Mouse (Mus musculus) limb, embryonic 14.5 days (tissue): ENCODE results near the gene Cep350. TPM values are rescaled to one million over a fixed set of nuclear protein-coding genes. Genes with fewer than 3 reads are reported as not detected.

Experiments used
- ATAC-seq: fragments of 200-750 bp; cut with Nextera tagmentation; 2 replicates; pipeline ENCODE4 v1.8.0; 2017; ENCODE audit warnings: low read depth, moderate number of reproducible peaks, moderate TSS enrichment; ENCODE audit not compliant: low FRiP score
- DNase-seq: peaks from one replicate; pipeline ENCODE4 v3.0.0-alpha.2; 2015; ENCODE audit warnings: low spot score
- H3K27ac ChIP-seq: fragments of 300-500 bp; sonication (generic); replicated peaks from 2 replicates; pipeline ENCODE4 v1.5.1; 2014; ENCODE audit warnings: low read depth, mild to moderate bottlenecking, low read length, moderate library complexity, mixed read lengths
- H3K27me3 ChIP-seq: fragments of 300-500 bp; sonication (generic); 2 replicates; pipeline ENCODE4 v1.6.1; 2014; ENCODE audit warnings: low read length, mixed read lengths; ENCODE audit not compliant: control insufficient read depth, insufficient read depth
- H3K36me3 ChIP-seq: fragments of 300-500 bp; sonication (generic); 2 replicates; pipeline ENCODE4 v1.6.1; 2014; ENCODE audit warnings: mild to moderate bottlenecking, low read length, moderate library complexity, mixed read lengths; ENCODE audit not compliant: control insufficient read depth, insufficient read depth
- H3K4me1 ChIP-seq: fragments of 300-500 bp; sonication (generic); 2 replicates; pipeline ENCODE4 v1.6.1; 2014; ENCODE audit warnings: antibody characterized with exemption, low read length, mixed read lengths; ENCODE audit not compliant: control insufficient read depth, insufficient read depth
- H3K4me2 ChIP-seq: fragments of 300-500 bp; sonication (generic); replicated peaks from 2 replicates; pipeline ENCODE4 v1.6.1; 2014; ENCODE audit warnings: low read depth, mild to moderate bottlenecking, low read length, moderate library complexity; ENCODE audit not compliant: severe bottlenecking
- H3K4me3 ChIP-seq: fragments of 300-500 bp; sonication (generic); replicated peaks from 2 replicates; pipeline ENCODE4 v1.5.1; 2014; ENCODE audit warnings: low read length
- H3K9ac ChIP-seq: fragments of 300-500 bp; sonication (generic); 2 replicates; pipeline ENCODE4 v1.6.1; 2014; ENCODE audit warnings: mild to moderate bottlenecking, low read depth, low read length, moderate library complexity; ENCODE audit not compliant: severe bottlenecking
- H3K9me3 ChIP-seq: fragments of 300-500 bp; sonication (generic); 2 replicates; pipeline ENCODE4 v1.6.1; 2016; ENCODE audit warnings: low read length; ENCODE audit not compliant: control insufficient read depth
- POLR2A ChIP-seq: fragments of 200-500 bp; IDR thresholded peaks from 2 replicates; pipeline ENCODE4 v1.8.0; 2012; ENCODE audit warnings: inconsistent platforms, mild to moderate bottlenecking, moderate library complexity, borderline replicate concordance; ENCODE audit not compliant: insufficient read depth, insufficient read length; ENCODE audit errors: extremely low read depth
- WGBS: fragments of 180-500 bp; shearing (Covaris S2); extraction: QIAGEN DNeasy Blood & Tissue Kit; methylation state at CpG from one replicate; pipeline ENCODE4 v1.1.7; 2014; 5-methylcytosine and 5-hydroxymethylcytosine counted together
- polyA plus RNA-seq, 2 experiments: library from polyadenylated mRNA; depleted of rRNA in 1 of 2; stranded (reverse) in 1 of 2; unstranded in 1 of 2; fragments of >200 nt; fragmentation: Nextera tagmentation in 1 of 2; extraction: Ambion mirVana in 1 of 2; gene quantifications; 2 replicates each; pipeline versions ENCODE4 v1.2.1 to v1.2.3; 2012 to 2014

The Cep350 gene
- polyA plus RNA-seq, 2 experiments = 10.9 to 13.4 TPM

- no peak for ATAC-seq
- Histone ChIP-seq H3K9me3 (no peaks in the 10 kb centered on the region), H3K27ac (no peak overlapping the region), H3K36me3 (peaks cover 43% of the 10 kb centered on the region), H3K4me1 (no peaks in the 10 kb centered on the region), H3K27me3 (no peaks in the 10 kb centered on the region), H3K4me2 (no peak overlapping the region), H3K4me3 (no peak overlapping the region), H3K9ac (no peak overlapping the region)
- 53% methylated on average over 5 of the region's 5 CpGs for WGBS
- no peak for TF ChIP-seq POLR2A
- no peak for DNase-seq
These were observed 128.8 kb downstream of the Cep350 start for GRCm38 (mm10) chr1:155844235-155844634.

DNA sequence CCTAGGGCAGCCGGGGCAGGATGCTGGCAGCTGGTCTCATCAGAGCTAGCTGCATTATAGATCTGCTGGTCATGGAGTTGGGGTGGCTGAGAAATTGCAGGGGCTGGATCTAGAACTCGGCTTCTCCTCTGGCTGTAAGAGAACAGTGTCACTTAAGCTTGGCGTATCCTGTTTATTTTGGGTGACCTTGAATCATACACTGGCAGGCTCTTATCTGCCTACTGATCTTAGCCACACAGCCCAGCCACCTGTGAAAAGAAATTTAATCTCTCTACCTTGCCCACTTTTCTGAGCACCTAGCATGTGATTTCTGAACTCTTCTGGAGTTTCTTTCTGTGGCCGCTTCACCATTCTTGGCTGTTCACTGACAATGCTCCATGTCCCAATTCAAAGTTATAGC, 129.5 kb downstream of the Cep350 start:
- DNase-seq (no peak), ATAC-seq (no peak)
- H3K36me3 ChIP-seq = peaks cover 38% of the 10 kb centered on the region
- no peak overlapping the region for H3K9ac ChIP-seq
- no peak overlapping the region for H3K4me2 ChIP-seq
- H3K27me3 ChIP-seq = no peaks in the 10 kb centered on the region
- 93% methylated on average over 4 of the region's 4 CpGs for WGBS
- no peaks in the 10 kb centered on the region for H3K4me1 ChIP-seq
- no peak for TF ChIP-seq POLR2A
- no peak overlapping the region for H3K27ac ChIP-seq
- H3K9me3 ChIP-seq = no peaks in the 10 kb centered on the region
- no peak overlapping the region for H3K4me3 ChIP-seq

GRCm38 (mm10) chr1:155835667-155836066, 137.4 kb downstream of the Cep350 start:
- 66% methylated on average over 2 of the region's 2 CpGs for WGBS

GRCm38 (mm10) chr1:155833610-155834009, 139.4 kb downstream of the Cep350 start:
- H3K4me2 ChIP-seq = no peak overlapping the region
- WGBS = 85% methylated on average over 9 of the region's 9 CpGs
- no peaks in the 10 kb centered on the region for H3K9me3 ChIP-seq
- H3K4me1 ChIP-seq = no peaks in the 10 kb centered on the region
- no peaks in the 10 kb centered on the region for H3K27me3 ChIP-seq
- no peak overlapping the region for H3K4me3 ChIP-seq
- DNase-seq = no peak
- ATAC-seq = no peak
- H3K27ac ChIP-seq = no peak overlapping the region
- no peak for TF ChIP-seq POLR2A
- no peaks in the 10 kb centered on the region for H3K36me3 ChIP-seq
- H3K9ac ChIP-seq = no peak overlapping the region

More at GRCm38 (mm10) chr1:155835667-155836066, 137.4 kb downstream of the Cep350 start:
- Histone ChIP-seq H3K27me3 (no peaks in the 10 kb centered on the region), H3K36me3 (no peaks in the 10 kb centered on the region), H3K9ac (no peak overlapping the region), H3K4me2 (no peak overlapping the region), H3K4me3 (no peak overlapping the region), H3K4me1 (no peaks in the 10 kb centered on the region), H3K27ac (no peak overlapping the region), H3K9me3 (no peaks in the 10 kb centered on the region)
- ATAC-seq = no peak
- no peak for TF ChIP-seq POLR2A
- no peak for DNase-seq

DNA sequence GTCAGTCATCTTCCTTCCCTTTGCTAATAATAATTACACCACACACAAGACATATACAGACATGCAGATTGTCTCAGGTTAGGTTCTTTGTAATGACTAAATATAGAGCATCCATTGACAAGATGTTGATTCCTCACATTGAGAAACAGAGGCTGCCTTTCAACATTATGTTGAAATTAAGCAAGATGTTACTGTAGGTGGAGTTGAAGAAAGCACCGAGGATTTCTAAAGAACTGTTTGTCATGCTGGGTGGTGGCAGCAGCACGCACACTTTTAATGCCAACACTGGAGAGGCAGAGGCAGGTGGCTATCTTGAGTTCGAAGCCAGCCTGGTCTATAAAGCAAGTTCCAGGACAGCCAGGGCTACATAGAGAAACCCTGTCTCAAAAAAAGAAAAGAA, 141.1 kb downstream of the Cep350 start:
- no peak for TF ChIP-seq POLR2A
- 88% methylated on average over 3 of the region's 3 CpGs for WGBS
- ATAC-seq = no peak

DNA sequence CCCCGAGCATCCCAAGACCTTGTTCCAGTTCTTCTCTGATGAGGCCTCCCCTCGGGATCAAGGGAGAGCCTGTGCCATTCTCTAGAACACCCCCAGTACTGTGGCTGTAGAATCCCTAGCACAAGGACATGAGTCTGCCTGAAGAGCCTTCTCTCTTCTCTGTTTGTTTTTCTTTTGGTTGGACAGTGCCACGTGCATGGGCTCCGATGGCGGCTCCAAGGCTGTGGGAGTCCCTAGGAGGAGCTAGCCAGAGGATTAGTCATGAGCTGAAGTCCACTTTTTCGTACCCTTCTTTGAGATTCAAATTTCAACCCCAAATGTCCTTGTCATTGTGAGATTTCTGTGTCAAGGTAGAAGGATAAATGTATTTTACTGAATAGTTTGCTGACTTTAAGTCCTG, 142.2 kb downstream of the Cep350 start:
- no peak for TF ChIP-seq POLR2A
- no peak for ATAC-seq
- no peaks in the 10 kb centered on the region for H3K9me3 ChIP-seq
- no peak overlapping the region for H3K27ac ChIP-seq
- 85% methylated on average over 6 of the region's 6 CpGs for WGBS
- H3K4me1 ChIP-seq = no peaks in the 10 kb centered on the region
- no peak overlapping the region for H3K4me3 ChIP-seq
- H3K9ac ChIP-seq = no peak overlapping the region
- DNase-seq = no peak
- no peaks in the 10 kb centered on the region for H3K27me3 ChIP-seq
- no peak overlapping the region for H3K4me2 ChIP-seq
- H3K36me3 ChIP-seq = no peaks in the 10 kb centered on the region

More for the DNA sequence above, 141.1 kb downstream of the Cep350 start:
- Histone ChIP-seq H3K36me3 (no peaks in the 10 kb centered on the region), H3K9me3 (no peaks in the 10 kb centered on the region), H3K4me1 (no peaks in the 10 kb centered on the region), H3K27ac (no peak overlapping the region), H3K4me2 (no peak overlapping the region), H3K9ac (no peak overlapping the region), H3K27me3 (no peaks in the 10 kb centered on the region), H3K4me3 (no peak overlapping the region)
- no peak for DNase-seq
